Mouse (Mus musculus) MEL (cell line): ENCODE measurements around the gene Psmb5. TPM values are rescaled to one million over a fixed set of nuclear protein-coding genes. Genes with fewer than 3 reads are reported as not detected.

Source experiments
- DNase-seq: peaks from one replicate; pipeline ENCODE4 v3.0.0; 2011; ENCODE audit warnings: low read depth, low spot score
- H3K27ac ChIP-seq: 2 replicates; pipeline ENCODE4 v1.5.1; 2012; ENCODE audit warnings: low read depth, mild to moderate bottlenecking, control low read depth, low read length, moderate library complexity; ENCODE audit not compliant: control insufficient read depth
- H3K27me3 ChIP-seq, 2 experiments: fragments of 150-350 bp in 1 of 2; sonication (generic) in 1 of 2; 2 replicates each; pipeline ENCODE4 v1.6.1; 2012; ENCODE audit warnings: low read length in 2 of 2, mild to moderate bottlenecking in 2 of 2, improper control_type of control experiment in 1 of 2, moderate library complexity in 1 of 2; ENCODE audit not compliant: insufficient read depth in 2 of 2, control insufficient read depth in 1 of 2
- H3K36me3 ChIP-seq, 2 experiments: 2 replicates each; pipeline ENCODE4 v1.6.1; 2012 to 2014; ENCODE audit warnings: low read length in 2 of 2, improper control_type of control experiment in 1 of 2, inconsistent platforms in 1 of 2, mild to moderate bottlenecking in 1 of 2; ENCODE audit not compliant: insufficient read depth in 2 of 2, control insufficient read depth in 1 of 2
- H3K4me1 ChIP-seq, 2 experiments: fragments of 150-350 bp in 1 of 2; sonication (generic) in 1 of 2; 2 replicates each; pipeline ENCODE4 v1.6.1; 2012; ENCODE audit warnings: low read length in 2 of 2, improper control_type of control experiment in 1 of 2, mild to moderate bottlenecking in 1 of 2; ENCODE audit not compliant: insufficient read depth in 2 of 2, control insufficient read depth in 1 of 2
- H3K4me3 ChIP-seq, 2 experiments: fragments of 150-350 bp in 1 of 2; sonication (generic) in 1 of 2; 2 replicates each; pipeline ENCODE4 v1.5.1; 2012; ENCODE audit warnings: low read depth in 2 of 2, low read length in 2 of 2, mild to moderate bottlenecking in 2 of 2, moderate library complexity in 2 of 2, control low read depth in 1 of 2, improper control_type of control experiment in 1 of 2; ENCODE audit not compliant: control insufficient read depth in 1 of 2, insufficient read depth in 1 of 2
- H3K79me2 ChIP-seq: 2 replicates; pipeline ENCODE4 v1.6.1; 2012; ENCODE audit warnings: mild to moderate bottlenecking, low read length, moderate library complexity; ENCODE audit not compliant: control insufficient read depth, poor library complexity, insufficient read depth
- H3K9ac ChIP-seq: 2 replicates; pipeline ENCODE4 v1.6.1; 2012; ENCODE audit warnings: low read depth, mild to moderate bottlenecking, control low read depth, low read length, moderate library complexity; ENCODE audit not compliant: control insufficient read depth, poor library complexity, severe bottlenecking
- H3K9me3 ChIP-seq: fragments of 150-350 bp; sonication (generic); replicated peaks from 2 replicates; pipeline ENCODE4 v1.6.1; 2012; ENCODE audit warnings: mild to moderate bottlenecking, low read length, improper control_type of control experiment, moderate library complexity; ENCODE audit not compliant: insufficient read depth
- CTCF ChIP-seq, 3 experiments: IDR thresholded peaks in 2 of 3; conservative IDR thresholded peaks in 1 of 3; 2 replicates each; pipeline ENCODE4 v1.5.1; 2011 to 2012; ENCODE audit warnings: low read length in 3 of 3, low read depth in 2 of 3, mild to moderate bottlenecking in 2 of 3, improper control_type of control experiment in 1 of 3, inconsistent platforms in 1 of 3, mixed read lengths in 1 of 3, moderate library complexity in 1 of 3; ENCODE audit not compliant: control insufficient read depth in 1 of 3, insufficient read depth in 1 of 3, poor library complexity in 1 of 3, severe bottlenecking in 1 of 3
- E2F4 ChIP-seq: IDR thresholded peaks from 2 replicates; pipeline ENCODE4 v1.6.1; 2011; ENCODE audit warnings: low read depth, low read length, improper control_type of control experiment, borderline replicate concordance
- ELF1 ChIP-seq: IDR thresholded peaks from 2 replicates; pipeline ENCODE4 v1.6.1; 2014; ENCODE audit warnings: low read depth, mild to moderate bottlenecking, inconsistent platforms, low read length, improper control_type of control experiment, moderate library complexity
- ETS1 ChIP-seq: IDR thresholded peaks from 2 replicates; pipeline ENCODE4 v1.6.1; 2012; ENCODE audit warnings: low read depth, mild to moderate bottlenecking, inconsistent platforms, low read length, improper control_type of control experiment, moderate library complexity
- HCFC1 ChIP-seq: IDR thresholded peaks from 2 replicates; pipeline ENCODE4 v1.6.1; 2012; ENCODE audit warnings: low read depth, mild to moderate bottlenecking, inconsistent platforms, low read length, improper control_type of control experiment, moderate library complexity
- MAX ChIP-seq: IDR thresholded peaks from 2 replicates; pipeline ENCODE4 v1.6.1; 2011; ENCODE audit warnings: low read length, improper control_type of control experiment
- MAZ ChIP-seq: IDR thresholded peaks from 2 replicates; pipeline ENCODE4 v1.6.1; 2012; ENCODE audit warnings: low read depth, mild to moderate bottlenecking, inconsistent platforms, low read length, improper control_type of control experiment
- MYC ChIP-seq: IDR thresholded peaks from 2 replicates; pipeline ENCODE4 v1.6.1; 2011; ENCODE audit warnings: low read depth, mild to moderate bottlenecking, low read length, improper control_type of control experiment, moderate library complexity
- NRF1 ChIP-seq: IDR thresholded peaks from 2 replicates; pipeline ENCODE4 v1.6.1; 2014; ENCODE audit warnings: low read depth, mild to moderate bottlenecking, inconsistent platforms, low read length, improper control_type of control experiment, moderate library complexity; ENCODE audit not compliant: poor library complexity, insufficient read depth, severe bottlenecking
- POLR2AphosphoS5 ChIP-seq: IDR thresholded peaks from 2 replicates; pipeline ENCODE4 v1.6.1; 2012; ENCODE audit warnings: low read depth, borderline replicate concordance, mild to moderate bottlenecking, inconsistent platforms, low read length, moderate library complexity, mixed read lengths
- TCF12 ChIP-seq: IDR thresholded peaks from 2 replicates; pipeline ENCODE4 v1.6.1; 2014; ENCODE audit warnings: low read depth, mild to moderate bottlenecking, inconsistent platforms, low read length, improper control_type of control experiment, moderate library complexity
- ZC3H11A ChIP-seq: IDR thresholded peaks from 2 replicates; pipeline ENCODE4 v1.6.1; 2012; ENCODE audit warnings: low read depth, mild to moderate bottlenecking, inconsistent platforms, low read length, improper control_type of control experiment
- ZKSCAN1 ChIP-seq: IDR thresholded peaks from 2 replicates; pipeline ENCODE4 v1.6.1; 2012; ENCODE audit warnings: low read depth, mild to moderate bottlenecking, inconsistent platforms, low read length, improper control_type of control experiment, moderate library complexity
- ZMIZ1 ChIP-seq: IDR thresholded peaks from 2 replicates; pipeline ENCODE4 v1.6.1; 2012; ENCODE audit warnings: low read depth, mild to moderate bottlenecking, inconsistent platforms, low read length, improper control_type of control experiment, moderate library complexity
- ZNF384 ChIP-seq: IDR thresholded peaks from 2 replicates; pipeline ENCODE4 v1.6.1; 2012; ENCODE audit warnings: low read depth, mild to moderate bottlenecking, inconsistent platforms, low read length, improper control_type of control experiment
- polyA plus RNA-seq, 2 experiments: library from polyadenylated mRNA; stranded (reverse) in 1 of 2; unstranded in 1 of 2; fragments of >175 nt in 1 of 2; fragments of >200 nt in 1 of 2; gene quantifications; 2 replicates each; pipeline versions ENCODE4 v1.2.1 to v1.2.4; 2012; ENCODE audit warnings: low replicate concordance in 2 of 2, low read depth in 1 of 2; ENCODE audit not compliant: insufficient read length in 2 of 2, insufficient read depth in 1 of 2, missing spikeins in 1 of 2
- total RNA-seq: library from RNA; depleted of rRNA; stranded (reverse); fragments of 300-350 nt; gene quantifications from 2 replicates; pipeline ENCODE4 v1.2.3, GENCODE M21; 2012

The Psmb5 gene
- total and polyA plus RNA-seq, 3 experiments, result 305 to 546 (median 318) TPM

DNA sequence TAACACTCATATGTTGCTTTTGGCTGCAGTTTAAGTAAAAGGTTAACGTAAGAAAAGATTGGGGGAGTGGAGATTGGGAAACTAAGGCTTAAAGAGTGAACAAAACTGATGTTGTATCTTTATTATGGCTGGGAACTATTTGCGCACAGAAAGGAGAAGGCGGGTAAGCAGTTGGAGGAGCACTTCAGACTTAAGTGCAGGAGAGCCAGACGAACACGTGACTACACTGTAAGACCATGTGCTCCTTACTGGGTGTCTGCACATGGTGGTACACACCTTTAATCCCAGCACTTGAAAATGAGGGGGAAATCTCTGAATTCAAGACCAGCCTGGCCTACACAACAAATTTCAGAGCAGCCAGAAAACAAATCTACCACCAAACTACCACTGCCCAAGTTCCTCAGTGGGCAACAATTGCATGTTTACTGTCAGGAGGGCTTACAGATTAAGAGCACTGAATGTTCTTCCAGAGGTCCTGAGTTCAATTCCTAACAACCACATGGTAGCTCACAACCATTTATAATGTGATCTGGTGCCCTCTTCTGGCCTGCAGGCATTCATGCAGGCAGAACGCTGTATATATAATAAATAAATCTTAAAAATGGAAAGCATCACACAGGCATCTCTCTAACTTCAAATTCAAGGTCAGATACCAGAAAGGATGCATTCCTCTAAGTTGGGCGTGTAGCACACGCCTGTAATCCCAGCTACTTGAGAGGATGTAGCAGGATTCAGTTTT lies 29.2 kb upstream of the Psmb5 start:
- Histone ChIP-seq H3K36me3 (peaks cover 12 to 22% of the 10 kb centered on the region in 2 experiments), H3K9me3 (no peaks in the 10 kb centered on the region), H3K79me2 (peaks cover 10% of the 10 kb centered on the region; the same call in 1 of the 2 replicates), H3K4me3 (no peak overlapping the region), H3K9ac (no peak overlapping the region), H3K4me1 (peaks cover 2 to 16% of the 10 kb centered on the region in 2 experiments), H3K27me3 (no peaks in the 10 kb centered on the region), H3K27ac (no peak overlapping the region)
- DNase-seq, result no peak
- TF ChIP-seq NRF1 (no peak), MAX (no peak), ELF1 (no peak), MYC (0 out of 2 replicates have a peak, but pooled peaks have one; percentile 56), TCF12 (no peak), CTCF (IDR thresholded peaks at IDR 0.05 in 2 of 3, conservative IDR thresholded peaks at IDR 0.05 in 1 of 3; ENCODE audit: control insufficient read depth in 1 of 3, insufficient read depth in 1 of 3, low read depth in 2 of 3, low read length in 3 of 3, poor library complexity in 1 of 3, severe bottlenecking in 1 of 3) (peak; percentile 12 to 26 (median 21); a peak in 2 of 6 replicates), ZKSCAN1 (no peak), MAZ (0 out of 2 replicates have a peak, but pooled peaks have one; percentile 4), HCFC1 (no peak), POLR2AphosphoS5 (no peak), E2F4 (no peak)

DNA sequence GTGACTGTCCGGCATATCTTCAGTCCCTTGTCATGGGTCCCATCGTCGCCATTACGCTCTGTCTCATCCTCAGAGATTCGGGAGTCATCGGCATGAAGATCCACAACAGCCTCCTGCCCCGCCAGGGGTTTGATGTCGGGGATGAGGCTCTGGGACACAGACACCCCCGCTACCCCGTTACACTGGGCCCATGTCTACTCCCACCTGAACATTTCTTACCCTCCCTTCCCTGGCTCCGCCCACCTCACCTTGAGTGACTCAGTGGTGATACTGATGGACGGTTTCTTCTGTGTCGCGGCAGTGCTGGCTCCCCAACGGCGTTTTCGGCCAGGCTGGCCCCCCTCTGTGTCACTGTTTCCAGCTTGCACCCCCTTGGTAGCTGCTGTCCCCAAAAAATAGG lies 28.6 kb upstream of the Psmb5 start:
- Histone ChIP-seq H3K9ac (no peak overlapping the region), H3K27ac (no peak overlapping the region), H3K4me1 (peaks cover 2 to 15% of the 10 kb centered on the region in 2 experiments; a peak in 3 of 4 replicates), H3K9me3 (no peaks in the 10 kb centered on the region), H3K36me3 (peaks cover 12 to 16% of the 10 kb centered on the region in 2 experiments; a peak in 3 of 4 replicates), H3K27me3 (no peaks in the 10 kb centered on the region), H3K79me2 (peaks cover 10% of the 10 kb centered on the region), H3K4me3 (no peak overlapping the region)
- no peak for DNase-seq
- TF ChIP-seq CTCF (IDR thresholded peaks at IDR 0.05 in 2 of 3, conservative IDR thresholded peaks at IDR 0.05 in 1 of 3; ENCODE audit: control insufficient read depth in 1 of 3, insufficient read depth in 1 of 3, low read depth in 2 of 3, low read length in 3 of 3, poor library complexity in 1 of 3, severe bottlenecking in 1 of 3) (no peak), ZMIZ1 (no peak), NRF1 (no peak), ETS1 (no peak), POLR2AphosphoS5 (no peak), ELF1 (no peak), ZC3H11A (no peak), ZNF384 (no peak)
